Mouse (Mus musculus) spleen, adult 2 months (tissue): ENCODE data around the gene Zmiz1. TPM values are rescaled to one million over a fixed set of nuclear protein-coding genes. Genes with fewer than 3 reads are reported as not detected.

Experiments
- DNase-seq, 2 experiments: peaks; one replicate each; pipeline versions ENCODE4 v3.0.0 to v3.0.0-alpha.2; 2012 to 2021; ENCODE audit warnings: low spot score in 2 of 2, low read depth in 1 of 2
- H3K27ac ChIP-seq: fragments of 200-500 bp; 2 replicates; pipeline ENCODE4 v1.5.1; 2012; ENCODE audit warnings: low read length, inconsistent platforms; ENCODE audit not compliant: insufficient read depth
- H3K27me3 ChIP-seq: fragments of 200-500 bp; 2 replicates; pipeline ENCODE4 v1.6.1; 2012; ENCODE audit warnings: mild to moderate bottlenecking, moderate library complexity, low read length, inconsistent platforms; ENCODE audit not compliant: control insufficient read depth, insufficient read depth
- H3K36me3 ChIP-seq: fragments of 200-500 bp; 2 replicates; pipeline ENCODE4 v1.6.1; 2012; ENCODE audit warnings: mild to moderate bottlenecking, low read length, inconsistent platforms; ENCODE audit not compliant: control insufficient read depth, insufficient read depth
- H3K4me1 ChIP-seq: fragments of 200-500 bp; 2 replicates; pipeline ENCODE4 v1.6.1; 2011; ENCODE audit warnings: inconsistent platforms; ENCODE audit not compliant: control insufficient read depth, insufficient read depth, insufficient read length
- H3K4me3 ChIP-seq: fragments of 200-500 bp; 2 replicates; pipeline ENCODE4 v1.5.1; 2011; ENCODE audit warnings: mild to moderate bottlenecking, inconsistent platforms; ENCODE audit not compliant: insufficient read depth, insufficient read length; ENCODE audit errors: extremely low read depth
- CTCF ChIP-seq: fragments of 200-500 bp; IDR thresholded peaks from 2 replicates; pipeline ENCODE4 v1.5.1; 2011; ENCODE audit warnings: mild to moderate bottlenecking, inconsistent platforms; ENCODE audit not compliant: insufficient read depth, insufficient read length, insufficient replicate concordance; ENCODE audit errors: extremely low read depth
- POLR2A ChIP-seq: fragments of 200-500 bp; IDR thresholded peaks from 2 replicates; pipeline ENCODE4 v1.6.1; 2011; ENCODE audit warnings: low read depth, low read length, inconsistent platforms
- WGBS: fragments of 180-500 bp; shearing (Covaris S2); methylation state at CpG from one replicate; pipeline ENCODE4 v1.1.7; 2018; 5-methylcytosine and 5-hydroxymethylcytosine counted together
- polyA plus RNA-seq: library from polyadenylated mRNA; depleted of rRNA; stranded (reverse); fragments of >200 nt; gene quantifications from 2 replicates; pipeline ENCODE4 v1.2.3, GENCODE M21; 2012

Gene Zmiz1
- polyA plus RNA-seq, 1 experiment, result 48.5 TPM

DNA sequence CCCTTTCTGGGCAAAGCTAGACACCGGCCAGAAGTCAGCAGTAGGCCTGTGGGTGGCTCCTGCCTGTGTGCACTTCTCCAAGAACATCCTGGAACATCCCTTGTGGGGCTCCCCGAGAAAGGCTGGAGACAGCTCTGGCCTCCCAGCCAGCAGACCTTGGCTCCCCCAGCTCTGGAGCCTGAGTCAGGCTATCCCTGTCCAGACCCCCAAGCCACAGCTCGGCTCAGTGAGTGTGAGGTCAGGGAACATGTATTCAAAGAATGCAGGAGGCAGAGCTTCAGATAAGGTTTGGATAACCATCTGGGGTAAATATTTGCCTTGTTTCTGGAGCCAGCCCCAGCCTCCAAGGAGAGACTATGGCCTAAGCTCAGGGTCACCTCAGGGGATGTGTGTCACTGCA is 74.0 kb downstream of the Zmiz1 start:
- no peak for DNase-seq

DNA sequence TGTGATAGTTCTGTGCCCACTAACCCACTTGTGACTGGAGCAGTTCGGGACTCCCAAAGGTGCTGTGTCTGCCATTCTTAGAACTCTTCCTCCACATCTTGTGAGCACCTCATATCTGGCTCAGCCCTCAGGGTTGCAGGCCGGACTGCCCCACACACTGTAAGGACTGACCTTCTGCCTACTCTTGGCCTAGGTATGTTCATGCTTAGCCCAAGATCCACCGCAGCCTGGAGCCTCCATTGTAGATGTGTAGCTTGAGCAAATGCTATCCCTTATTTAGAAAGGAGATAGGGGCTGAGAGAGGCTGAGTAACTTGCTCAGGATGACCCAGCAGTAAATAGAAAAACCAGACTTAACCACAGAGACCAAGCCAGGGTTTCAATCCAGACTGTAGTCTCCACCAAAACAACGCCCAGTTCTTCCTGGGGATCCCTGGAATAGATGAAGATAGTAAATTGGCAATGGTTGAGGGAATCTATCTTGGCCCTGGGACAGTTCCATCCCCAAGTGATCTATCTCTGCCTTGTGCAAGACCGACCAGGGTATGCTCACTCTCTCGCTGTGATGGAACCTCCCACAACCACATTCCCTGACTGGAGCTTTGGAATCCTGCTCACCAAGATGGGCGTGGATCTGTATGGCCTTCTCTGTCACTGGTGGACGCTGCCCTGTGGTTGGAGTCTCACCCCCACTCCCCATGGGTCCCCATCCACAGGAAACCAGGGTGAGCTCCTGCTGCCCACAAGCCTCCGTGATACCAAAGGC is 74.8 kb downstream of the Zmiz1 start:
- Histone ChIP-seq H3K27me3 (no peaks in the 10 kb centered on the region), H3K4me1 (peaks cover 12% of the 10 kb centered on the region; the same call in 1 of the 2 replicates), H3K27ac (no peak overlapping the region), H3K4me3 (no peak overlapping the region), H3K36me3 (no peaks in the 10 kb centered on the region; the same call in 1 of the 2 replicates)
- no peak for TF ChIP-seq POLR2A
- no peak for TF ChIP-seq CTCF
- no peak for DNase-seq
- WGBS, result 50% methylated on average over 9 of the region's 9 CpGs

More for the DNA sequence above, 74.0 kb downstream of the Zmiz1 start:
- no peak overlapping the region for H3K4me3 ChIP-seq
- no peaks in the 10 kb centered on the region; the same call in 1 of the 2 replicates for H3K36me3 ChIP-seq
- H3K27ac ChIP-seq, result no peak overlapping the region
- no peaks in the 10 kb centered on the region for H3K27me3 ChIP-seq
- 88% methylated on average over 3 of the region's 3 CpGs for WGBS
- no peak for TF ChIP-seq POLR2A
- TF ChIP-seq CTCF, result no peak
- H3K4me1 ChIP-seq, result peaks cover 12% of the 10 kb centered on the region; the same call in 1 of the 2 replicates

DNA sequence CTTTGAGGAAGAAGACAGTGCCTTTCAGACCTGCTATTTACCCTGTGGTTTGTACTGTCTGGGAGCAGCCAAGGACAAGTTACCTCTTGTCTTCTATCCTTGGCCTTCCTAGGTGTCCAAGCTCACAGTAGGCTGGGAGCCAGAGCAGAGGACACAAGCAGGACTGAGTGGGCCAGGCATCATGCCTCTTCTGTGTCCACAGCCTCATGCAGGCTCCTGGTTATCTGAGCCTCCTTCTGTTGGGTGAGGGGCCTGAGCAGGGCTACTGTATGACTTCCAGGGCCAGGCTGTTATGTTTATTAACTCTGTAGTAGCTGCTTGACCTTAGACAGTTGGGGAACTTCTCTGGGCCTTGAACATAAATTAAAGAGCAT is 75.4 kb downstream of the Zmiz1 start:
- H3K27ac ChIP-seq, result no peak overlapping the region
- DNase-seq, result no peak
- H3K36me3 ChIP-seq, result no peaks in the 10 kb centered on the region; the same call in 1 of the 2 replicates
- peaks cover 12% of the 10 kb centered on the region; the same call in 1 of the 2 replicates for H3K4me1 ChIP-seq
- no peak for TF ChIP-seq CTCF
- no peak for TF ChIP-seq POLR2A
- no peak overlapping the region for H3K4me3 ChIP-seq
- H3K27me3 ChIP-seq, result no peaks in the 10 kb centered on the region

DNA sequence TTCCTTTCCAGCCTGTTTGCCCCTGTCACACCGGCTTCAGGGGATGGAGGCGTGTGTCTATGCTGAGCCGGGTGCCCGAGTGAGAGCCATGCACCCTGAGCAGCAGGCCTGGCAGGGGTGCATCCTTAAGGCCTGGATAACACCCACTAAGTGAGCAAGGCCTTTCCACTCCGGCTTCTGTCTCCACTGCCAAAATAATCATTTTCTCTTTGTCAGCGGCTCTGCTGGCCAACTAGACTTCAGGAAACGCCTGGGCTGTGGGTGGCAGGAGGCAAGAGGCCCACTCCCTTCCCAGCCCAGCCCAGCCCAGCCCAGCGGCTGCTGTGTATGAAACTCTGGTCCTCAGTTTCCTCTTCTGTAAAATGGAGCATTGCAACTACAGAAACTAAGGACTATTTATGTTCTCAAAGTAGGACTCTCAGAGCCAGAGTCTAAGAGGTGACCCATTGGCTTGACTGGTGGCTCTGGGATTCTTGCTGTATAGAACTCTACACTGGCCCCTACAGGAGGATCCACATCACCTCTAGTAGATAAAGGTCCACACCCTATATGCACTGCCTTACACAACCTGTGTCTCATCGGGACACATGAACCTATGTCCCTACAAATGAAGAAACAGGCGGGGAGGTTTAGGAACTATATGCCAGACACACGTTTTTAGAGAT is 76.1 kb downstream of the Zmiz1 start:
- no peak for TF ChIP-seq CTCF
- TF ChIP-seq POLR2A, result no peak
- no peak overlapping the region for H3K4me3 ChIP-seq
- H3K4me1 ChIP-seq, result peaks cover 11% of the 10 kb centered on the region; the same call in 1 of the 2 replicates
- no peaks in the 10 kb centered on the region; the same call in 1 of the 2 replicates for H3K36me3 ChIP-seq
- whole genome bisulfite sequencing, result 59% methylated on average over 11 of the region's 11 CpGs
- no peak for DNase-seq
- no peaks in the 10 kb centered on the region for H3K27me3 ChIP-seq
- H3K27ac ChIP-seq, result no peak overlapping the region

DNA sequence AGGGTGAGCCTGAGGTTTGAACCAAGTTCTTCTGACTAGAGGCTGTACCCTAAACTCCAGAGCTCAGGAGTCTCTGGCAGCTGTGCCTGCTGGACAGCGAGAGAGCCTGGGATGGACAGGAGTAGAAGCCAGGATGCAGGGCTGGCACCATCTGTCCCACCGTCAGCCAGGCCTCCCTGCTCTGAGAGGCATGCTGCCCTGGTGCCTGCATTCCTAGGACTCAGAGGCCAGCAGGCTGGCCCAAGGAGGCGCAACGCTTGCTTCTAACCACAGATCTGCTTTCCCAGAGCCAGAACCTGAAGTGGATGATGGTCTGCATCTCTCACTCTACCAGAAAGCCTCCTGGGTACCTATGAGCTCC is 76.6 kb downstream of the Zmiz1 start:
- H3K4me3 ChIP-seq, result no peak overlapping the region
- peaks cover 8% of the 10 kb centered on the region; the same call in 1 of the 2 replicates for H3K4me1 ChIP-seq
- H3K27me3 ChIP-seq, result no peaks in the 10 kb centered on the region
- DNase-seq, result no peak
- no peak for TF ChIP-seq POLR2A
- no peak for TF ChIP-seq CTCF
- WGBS, result 90% methylated on average over 4 of the region's 4 CpGs
- H3K27ac ChIP-seq, result no peak overlapping the region
- no peaks in the 10 kb centered on the region; the same call in 1 of the 2 replicates for H3K36me3 ChIP-seq

DNA sequence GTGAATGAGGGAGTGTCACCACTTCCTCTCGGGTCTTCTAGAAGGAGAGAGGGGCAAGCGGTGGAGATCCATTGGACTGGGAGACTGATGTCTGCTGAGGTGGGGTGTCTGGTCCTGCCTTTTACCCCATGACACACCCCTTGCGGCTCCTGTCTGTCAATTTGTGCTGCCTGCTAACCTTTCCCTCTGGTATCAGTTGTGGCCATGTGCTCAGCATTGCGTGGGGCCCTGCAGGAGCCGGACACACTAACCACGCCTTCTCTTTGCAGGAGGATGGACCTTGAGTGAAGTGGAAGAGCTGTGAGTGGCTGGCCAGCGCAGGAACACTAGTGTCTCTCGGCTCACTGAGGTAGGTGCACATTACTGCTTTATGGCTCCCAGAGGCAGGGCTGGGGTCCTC is 77.5 kb downstream of the Zmiz1 start:
- no peaks in the 10 kb centered on the region for H3K27me3 ChIP-seq
- no peak for DNase-seq
- no peak overlapping the region for H3K27ac ChIP-seq
- no peak overlapping the region for H3K4me3 ChIP-seq
- 86% methylated on average over 8 of the region's 8 CpGs for WGBS
- peaks cover 8% of the 10 kb centered on the region; the same call in 1 of the 2 replicates for H3K4me1 ChIP-seq
- H3K36me3 ChIP-seq, result no peaks in the 10 kb centered on the region; the same call in 1 of the 2 replicates
- TF ChIP-seq POLR2A (no peak), CTCF (no peak)
